Mouse (Mus musculus) liver, adult (tissue): ENCODE measurements around the gene 2310022B05Rik.

Experiments
- GATA4 ChIP-seq: IDR thresholded peaks from 2 replicates; pipeline ENCODE4 v1.6.1; 2014; ENCODE audit warnings: mild to moderate bottlenecking, low read length; ENCODE audit not compliant: insufficient replicate concordance

The 2310022B05Rik gene

GRCm38 (mm10) chr8:124668798-124669197 is 5.6 kb upstream of the 2310022B05Rik start:
- TF ChIP-seq GATA4 = no peak

- no peak for TF ChIP-seq GATA4
Observed at GRCm38 (mm10) chr8:124664414-124664813, 1.2 kb upstream of the 2310022B05Rik start.

- no peak for TF ChIP-seq GATA4
Observed at GRCm38 (mm10) chr8:124663874-124664230, 683 bp upstream of the 2310022B05Rik start.

- TF ChIP-seq GATA4 = no peak
Observed at GRCm38 (mm10) chr8:124662446-124663111, 590 bp downstream of the 2310022B05Rik start.

GRCm38 (mm10) chr8:124661781-124662180 is 1.4 kb downstream of the 2310022B05Rik start:
- no peak for TF ChIP-seq GATA4

DNA sequence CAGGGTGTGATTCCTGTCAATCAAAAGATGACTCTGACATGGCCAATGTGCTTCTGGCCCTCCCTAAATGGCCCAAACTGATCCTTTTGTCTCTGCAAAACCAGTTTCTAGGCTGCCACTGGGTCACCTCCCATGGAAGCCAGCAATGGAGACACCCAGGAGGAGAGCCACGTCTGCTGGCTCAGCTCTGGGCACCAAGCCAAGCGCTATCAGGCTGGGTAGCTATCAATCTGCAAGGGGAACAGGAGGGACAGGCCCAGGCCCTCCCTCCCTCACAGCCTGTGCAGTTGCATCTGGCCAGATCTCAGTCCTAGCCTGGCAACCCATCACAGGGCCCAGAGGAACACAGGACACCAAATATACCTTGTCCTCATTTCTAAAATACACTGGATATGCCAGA is 4.8 kb downstream of the 2310022B05Rik start:
- TF ChIP-seq GATA4 = no peak

GRCm38 (mm10) chr8:124657961-124658360 is 5.2 kb downstream of the 2310022B05Rik start:
- no peak for TF ChIP-seq GATA4

DNA sequence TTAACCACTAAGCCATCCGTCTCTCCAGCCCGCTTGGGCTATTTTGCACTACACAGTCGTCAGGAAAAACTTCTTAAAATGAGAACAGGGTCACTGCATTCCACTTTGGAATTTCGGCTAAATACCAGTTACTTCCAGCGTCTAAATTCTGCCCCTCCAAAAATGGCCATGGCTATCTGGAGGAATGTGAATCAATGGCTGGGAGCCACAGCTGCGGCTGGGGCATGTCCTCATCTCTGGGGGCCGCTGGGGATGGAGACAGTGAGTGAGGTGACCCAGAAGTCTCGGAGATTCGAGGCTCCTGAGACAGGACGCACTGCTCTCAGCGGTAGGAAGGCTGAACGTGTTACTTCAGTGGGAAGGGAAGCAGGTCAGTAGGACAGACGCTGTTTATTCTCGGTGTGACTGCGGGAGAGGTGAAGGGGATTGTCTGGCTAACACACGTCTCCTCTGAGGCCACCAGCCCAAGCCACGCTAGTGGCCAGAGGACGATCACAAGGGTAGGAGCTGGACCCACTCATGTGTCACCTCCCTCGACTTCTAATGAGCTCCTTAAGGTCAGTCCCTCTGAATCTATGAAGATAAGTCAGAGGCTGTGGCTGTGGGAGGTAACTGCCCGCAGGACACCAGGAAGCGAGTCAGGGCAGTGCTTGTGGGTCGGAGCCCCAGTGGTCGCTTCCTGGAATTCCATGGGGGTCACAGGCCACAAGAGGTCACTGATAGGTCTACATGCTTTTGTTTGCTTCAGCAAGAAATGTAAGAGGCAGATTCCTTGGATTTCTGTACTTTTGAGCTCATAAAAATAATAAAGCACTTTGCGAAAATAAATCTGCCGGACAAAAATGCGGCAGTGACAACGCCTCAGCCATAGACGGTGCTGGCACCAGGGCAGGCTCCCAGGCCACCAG is 9.3 kb downstream of the 2310022B05Rik start:
- no peak for TF ChIP-seq GATA4

- TF ChIP-seq GATA4 = no peak
Observed at GRCm38 (mm10) chr8:124652546-124652945, 10.6 kb downstream of the 2310022B05Rik start.

- peak; percentile 30; the same call in 1 of the 2 replicates for TF ChIP-seq GATA4
Observed at GRCm38 (mm10) chr8:124651776-124652175, 11.4 kb downstream of the 2310022B05Rik start.

- TF ChIP-seq GATA4 = no peak
Observed at GRCm38 (mm10) chr8:124648311-124648710, 14.9 kb downstream of the 2310022B05Rik start.

- TF ChIP-seq GATA4 = no peak
Observed at GRCm38 (mm10) chr8:124643540-124644339, 19.4 kb downstream of the 2310022B05Rik start.

DNA sequence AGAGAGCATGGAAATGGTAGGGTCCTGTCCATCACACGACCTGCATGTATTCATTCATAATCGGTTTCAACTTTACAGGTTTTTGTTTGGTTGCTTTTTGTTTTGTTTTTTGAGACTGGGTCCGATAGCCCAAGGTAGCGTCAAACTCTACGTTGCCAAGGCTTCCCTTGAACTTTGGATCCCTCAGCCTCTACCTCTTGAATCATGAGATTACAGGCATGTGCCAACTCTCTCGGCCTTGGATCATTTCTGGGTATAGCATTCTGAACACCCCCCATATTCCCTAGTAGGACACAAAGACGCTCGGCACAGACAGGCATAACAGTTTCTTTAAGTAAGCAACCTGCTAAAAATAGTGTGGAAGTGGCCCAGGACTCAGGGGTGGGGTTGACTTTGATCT is 21.6 kb downstream of the 2310022B05Rik start:
- TF ChIP-seq GATA4 = no peak

DNA sequence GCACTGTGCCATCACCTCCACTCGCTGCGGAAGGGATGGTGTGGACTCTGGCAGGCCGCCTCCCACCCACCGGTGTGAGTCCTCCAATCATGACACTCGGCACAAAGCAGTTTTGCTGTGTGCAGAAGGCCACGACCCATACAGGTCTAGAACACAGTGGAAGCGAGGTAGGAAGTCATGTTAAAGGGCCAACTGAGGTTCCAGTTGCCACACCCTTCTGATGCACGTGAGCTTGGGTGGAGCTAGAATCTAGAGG is 28.0 kb downstream of the 2310022B05Rik start:
- TF ChIP-seq GATA4 = no peak

DNA sequence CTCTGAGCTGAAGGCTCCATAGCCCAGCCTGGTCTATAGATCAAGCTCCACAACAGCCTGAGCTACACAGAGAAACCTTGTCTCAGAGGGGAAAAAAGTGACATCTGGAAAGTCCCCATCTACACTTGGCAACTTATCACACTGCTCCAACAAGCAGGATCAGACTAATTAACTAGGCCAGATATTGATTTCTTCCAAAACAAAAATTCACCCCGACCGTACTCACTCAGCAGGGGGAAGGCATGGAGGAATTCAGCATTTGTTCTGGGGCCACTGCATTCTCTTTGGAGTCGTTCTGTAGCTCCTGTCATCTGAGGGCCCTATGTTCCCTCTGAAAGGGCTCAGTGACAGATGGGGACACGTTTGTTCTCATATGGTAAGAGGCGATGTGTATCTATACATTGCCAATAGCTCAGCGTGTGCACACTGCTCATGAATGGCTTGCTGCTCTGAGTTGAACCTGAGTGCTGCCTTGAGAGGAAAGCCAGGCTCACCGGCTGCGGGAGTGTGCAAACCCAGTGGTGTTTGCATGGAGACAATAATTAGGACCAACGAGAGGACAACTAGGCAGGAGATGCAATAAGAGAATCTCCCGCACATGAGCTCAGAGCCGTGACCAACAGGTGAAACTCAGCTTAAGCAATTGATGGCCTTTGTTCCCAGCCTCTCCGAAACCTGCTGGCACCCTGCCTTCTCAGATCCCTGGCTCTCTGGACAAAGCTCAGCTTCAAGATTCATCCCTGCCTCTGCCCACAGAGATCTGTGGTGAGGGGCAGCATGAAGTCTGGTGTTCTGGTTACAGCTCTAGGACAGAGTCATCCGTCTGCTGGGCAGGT is 28.5 kb downstream of the 2310022B05Rik start:
- no peak for TF ChIP-seq GATA4
